13 mouse cellular contexts compared by ENCODE assay signal in genomic region chr19:40349713-40350671, GRCm38 (mm10).
A peak's percentile ranks its signal among the peaks of the same experiment; 100 is the strongest.
DNase-seq lines count a peak whose midpoint lies in the region; ATAC-seq and TF ChIP-seq lines count a peak whose summit lies in the region.
"Had no signal": no experiment of that assay in that cellular context is flagged by ENCODE, and none has a peak within 500 bp of the region (broad histone marks: within the 10 kb centered on the region; RNA-seq: fewer than 3 reads in every experiment).

No protein-coding gene starts in this region.

- H3K9ac ChIP-seq in liver, adult 2 months (ENCODE audit: low read depth, low read length): no peak overlapping the region
- H3K9ac ChIP-seq in liver, embryonic 11.5 days (ENCODE audit: low read depth, low read length): no peak overlapping the region
- peak overlapping the region; percentile 17; the same call in 1 of the 2 replicates for H3K9ac ChIP-seq in forebrain, embryonic 15.5 days (replicated peaks)
- H3K9ac ChIP-seq in midbrain, embryonic 11.5 days (ENCODE audit: low read length): peak overlapping the region; percentile 54
- H3K9ac ChIP-seq: liver, embryonic 13.5 days had no signal

- H3K4me3 ChIP-seq in liver, adult 2 months (ENCODE audit: insufficient read depth, low read depth, low read length): no peak overlapping the region
- H3K4me3 ChIP-seq in liver, embryonic 11.5 days (ENCODE audit: low read depth, low read length): no peak overlapping the region
- H3K4me3 ChIP-seq in forebrain, embryonic 15.5 days: 0 out of 2 replicates have a peak overlapping the region, but pooled peaks have one; percentile 4
- H3K4me3 ChIP-seq in midbrain, embryonic 11.5 days (ENCODE audit: low read depth, low read length): peak overlapping the region; percentile 19; the same call in 1 of the 2 replicates
- H3K4me3 ChIP-seq: left cerebral cortex, adult 2 months; liver, embryonic 13.5 days had no signal

- no peak for DNase-seq in liver, adult 2 months (ENCODE audit: extremely low read depth, low read depth, low spot score)
- no peak for DNase-seq in liver, embryonic 11.5 days (ENCODE audit: low spot score)
- no peak for DNase-seq in midbrain, embryonic 11.5 days (ENCODE audit: low spot score, missing footprints)
- DNase-seq in retina, embryonic 14.5 days (ENCODE audit: low spot score): peak; percentile 25
- no peak for DNase-seq in thymus, postnatal 10 days (ENCODE audit: low spot score in 2 of 2)
- no peak for DNase-seq in left cerebral cortex, postnatal 14 days (ENCODE audit: low spot score in 2 of 2)
- DNase-seq: adrenal gland, postnatal 10 days; heart, adult 18-20 months; kidney, postnatal 25 days; liver, embryonic 13.5 days had no signal

- H3K36me3 ChIP-seq in liver, adult 2 months (ENCODE audit: control insufficient read depth, insufficient read depth, low read length): peaks cover 45% of the 10 kb centered on the region
- H3K36me3 ChIP-seq in liver, embryonic 11.5 days (ENCODE audit: control insufficient read depth, insufficient read depth, low read length): no peaks in the 10 kb centered on the region; the same call in 1 of the 2 replicates
- peaks cover 5% of the 10 kb centered on the region for H3K36me3 ChIP-seq in forebrain, embryonic 15.5 days
- 0 out of 2 replicates have a peak, but pooled peaks cover 2% of the 10 kb centered on the region for H3K36me3 ChIP-seq in midbrain, embryonic 11.5 days (ENCODE audit: control insufficient read depth, insufficient read depth, low read length)

- 83% methylated on average over 16 of the region's 16 CpGs for WGBS in liver, adult 2 months
- 73% methylated on average over 16 of the region's 16 CpGs for WGBS in liver, embryonic 11.5 days
- WGBS in forebrain, embryonic 15.5 days: 5% methylated on average over 16 of the region's 16 CpGs
- 22% methylated on average over 16 of the region's 16 CpGs for WGBS in midbrain, embryonic 11.5 days

- 0 out of 2 replicates have a peak overlapping the region, but pooled peaks have one; percentile 18 for H3K27ac ChIP-seq in liver, adult 2 months (replicated peaks; ENCODE audit: insufficient read depth, low read depth, low read length)
- H3K27ac ChIP-seq in liver, embryonic 11.5 days (ENCODE audit: low read depth, low read length): no peak overlapping the region
- peak overlapping the region; percentile 79 for H3K27ac ChIP-seq in forebrain, embryonic 15.5 days (replicated peaks)
- H3K27ac ChIP-seq in midbrain, embryonic 11.5 days (ENCODE audit: low read depth, low read length): peak overlapping the region; percentile 67
- H3K27ac ChIP-seq: left cerebral cortex, adult 2 months; liver, embryonic 13.5 days had no signal

- H3K4me1 ChIP-seq in liver, adult 2 months (ENCODE audit: control insufficient read depth, insufficient read depth, low read length): peaks cover 14% of the 10 kb centered on the region
- no peaks in the 10 kb centered on the region; the same call in 1 of the 2 replicates for H3K4me1 ChIP-seq in liver, embryonic 11.5 days (replicated peaks; ENCODE audit: control insufficient read depth, insufficient read depth, low read length)
- H3K4me1 ChIP-seq in forebrain, embryonic 15.5 days: peaks cover 41% of the 10 kb centered on the region
- peaks cover 13% of the 10 kb centered on the region for H3K4me1 ChIP-seq in midbrain, embryonic 11.5 days (ENCODE audit: control insufficient read depth, insufficient read depth, low read length)
- H3K4me1 ChIP-seq: liver, embryonic 13.5 days had no signal

- intact Hi-C loops in left cerebral cortex, postnatal 14 days (cut with DNase I): no loop called here

- TF ChIP-seq CTCF in liver, adult 2 months (IDR thresholded peaks at IDR 0.05; ENCODE audit: low read depth, low read length): no peak

- no peak overlapping the region for H3K4me2 ChIP-seq in liver, embryonic 11.5 days
- H3K4me2 ChIP-seq in forebrain, embryonic 15.5 days (replicated peaks): peak overlapping the region; percentile 33
- peak overlapping the region; percentile 44 for H3K4me2 ChIP-seq in midbrain, embryonic 11.5 days
- H3K4me2 ChIP-seq: liver, embryonic 13.5 days had no signal

- no peaks in the 10 kb centered on the region for H3K27me3 ChIP-seq in liver, adult 2 months (ENCODE audit: control insufficient read depth, insufficient read depth, low read length)
- H3K27me3 ChIP-seq in liver, embryonic 11.5 days (replicated peaks; ENCODE audit: control insufficient read depth, insufficient read depth, low read length): no peaks in the 10 kb centered on the region
- H3K27me3 ChIP-seq in forebrain, embryonic 15.5 days: no peaks in the 10 kb centered on the region
- H3K27me3 ChIP-seq in midbrain, embryonic 11.5 days (ENCODE audit: control insufficient read depth, insufficient read depth, low read length): no peaks in the 10 kb centered on the region
- H3K27me3 ChIP-seq: liver, embryonic 13.5 days had no signal

- no peak for TF ChIP-seq POLR2A in liver, adult 2 months (IDR thresholded peaks at IDR 0.05; ENCODE audit: extremely low read depth, insufficient read depth, low read length)

- ATAC-seq in liver, embryonic 11.5 days (replicated peaks; ENCODE audit: low FRiP score): no peak
- ATAC-seq in forebrain, embryonic 15.5 days (replicated peaks): peak; percentile 68
- peak; percentile 70 for ATAC-seq in midbrain, embryonic 11.5 days (ENCODE audit: low FRiP score)
- no peak for ATAC-seq in monocyte, adult 5-6 weeks (replicated peaks; ENCODE audit: insufficient number of reproducible peaks, low FRiP score, low TSS enrichment, poor library complexity, severe bottlenecking)

- H3K9me3 ChIP-seq in liver, embryonic 11.5 days (ENCODE audit: control insufficient read depth, low read length): no peaks in the 10 kb centered on the region
- no peaks in the 10 kb centered on the region for H3K9me3 ChIP-seq in forebrain, embryonic 15.5 days
- H3K9me3 ChIP-seq in midbrain, embryonic 11.5 days (ENCODE audit: control insufficient read depth, low read length): no peaks in the 10 kb centered on the region
- H3K9me3 ChIP-seq: liver, embryonic 13.5 days had no signal

- 0 out of 2 replicates have a peak, but pooled peaks cover 3% of the 10 kb centered on the region for H3K79me2 ChIP-seq in liver, adult 2 months (ENCODE audit: control insufficient read depth, insufficient read depth, low read length)

Comparison
In these comparisons a context has a peak if more than half of its experiments do, and no peak if none do; other contexts are left out.
1. H3K4me3 ChIP-seq: peak in forebrain, embryonic 15.5 days (single experiment) and midbrain, embryonic 11.5 days (single experiment); none in liver, adult 2 months (single experiment) and liver, embryonic 11.5 days (single experiment).
2. H3K9ac ChIP-seq: peak in forebrain, embryonic 15.5 days (single experiment) and midbrain, embryonic 11.5 days (single experiment); none in liver, adult 2 months (single experiment) and liver, embryonic 11.5 days (single experiment).
3. ATAC-seq: peak in forebrain, embryonic 15.5 days (single experiment) and midbrain, embryonic 11.5 days (single experiment); none in liver, embryonic 11.5 days (single experiment) and monocyte, adult 5-6 weeks (single experiment).